Mouse (Mus musculus) forelimb bud, embryonic 11.5 days (tissue): Measurements from ENCODE around the gene Elof1.
"Not testable (repeated sequence)": the region's sequence is repeated elsewhere in the genome, so short reads cannot be mapped to it uniquely, and the experiment has no call there.

Source experiments
- DNase-seq: peaks from one replicate; pipeline ENCODE4 v3.0.0-alpha.2; 2012; ENCODE audit warnings: low read depth, low spot score

Elof1 gene

GRCm38 (mm10) chr9:22095854-22096307 lies 21.1 kb downstream of the Elof1 start:
- peak; percentile 65 for DNase-seq

DNA sequence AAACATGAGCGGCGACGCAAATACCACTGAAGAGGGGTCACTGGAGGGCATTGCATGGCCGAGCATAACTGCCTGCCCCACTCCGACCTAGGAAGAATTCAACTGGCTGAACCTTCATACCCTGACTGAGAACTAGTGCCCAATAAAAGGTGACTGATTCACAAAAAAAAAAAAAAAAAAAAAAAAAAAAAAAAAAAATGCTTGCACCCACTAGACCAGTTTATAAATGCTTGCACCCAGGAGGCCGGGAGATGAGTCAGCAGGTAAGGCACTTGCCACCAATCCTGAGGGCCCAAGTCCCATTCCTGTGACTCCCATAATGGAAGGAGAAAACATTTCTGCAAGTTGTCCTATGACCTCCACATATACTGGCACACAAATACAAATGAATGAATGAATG lies 24.2 kb downstream of the Elof1 start:
- no peak for DNase-seq

GRCm38 (mm10) chr9:22089986-22090385 lies 27.0 kb downstream of the Elof1 start:
- no peak for DNase-seq

DNA sequence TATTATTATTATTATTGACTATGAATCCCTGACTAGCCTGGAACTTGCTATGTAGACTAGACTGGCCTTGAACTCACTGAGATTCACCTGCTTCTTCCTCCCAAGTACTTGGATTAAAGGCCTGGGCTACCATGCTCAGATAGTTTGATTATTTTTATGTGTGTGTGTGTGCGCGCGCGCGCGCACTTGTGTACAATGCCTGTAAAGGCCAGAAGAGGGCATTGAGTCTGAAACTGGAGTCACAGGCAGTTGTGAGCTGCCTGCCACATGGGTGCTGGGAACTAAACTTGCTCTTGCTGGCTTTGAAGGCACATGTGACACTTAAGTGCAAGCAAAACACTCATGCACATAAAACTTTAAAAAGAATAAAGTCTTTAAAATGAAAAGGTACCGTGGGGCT lies 27.7 kb downstream of the Elof1 start:
- no peak for DNase-seq

DNA sequence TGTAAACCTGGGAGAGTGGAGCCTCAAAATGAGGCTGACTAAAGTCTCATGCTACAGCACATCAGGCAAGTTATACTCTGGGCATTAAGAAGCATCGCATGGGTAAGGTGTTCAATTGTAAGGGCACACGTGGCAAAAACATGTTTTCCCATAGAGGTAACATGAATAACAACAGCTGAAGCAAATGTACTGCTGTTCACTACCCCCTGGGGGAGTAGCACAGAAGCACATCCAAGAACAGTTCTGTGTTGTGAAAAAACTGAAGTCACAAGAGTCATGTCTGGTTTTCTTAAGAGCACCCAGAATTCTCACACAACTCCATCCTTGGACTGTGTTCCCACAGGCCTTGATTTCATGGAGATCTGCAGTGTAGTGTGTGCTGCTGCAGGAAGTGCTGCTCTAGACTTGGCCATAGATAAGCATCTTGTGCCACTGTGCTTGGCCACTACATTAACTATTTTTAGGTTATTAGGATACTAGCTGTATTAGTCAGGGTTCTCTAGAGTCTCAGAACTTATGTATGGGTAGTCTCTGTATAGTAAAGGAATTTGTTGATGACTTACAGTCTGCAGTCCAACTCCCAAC lies 29.8 kb downstream of the Elof1 start:
- DNase-seq: no peak

GRCm38 (mm10) chr9:22086012-22086411 lies 31.0 kb downstream of the Elof1 start:
- no peak for DNase-seq

DNA sequence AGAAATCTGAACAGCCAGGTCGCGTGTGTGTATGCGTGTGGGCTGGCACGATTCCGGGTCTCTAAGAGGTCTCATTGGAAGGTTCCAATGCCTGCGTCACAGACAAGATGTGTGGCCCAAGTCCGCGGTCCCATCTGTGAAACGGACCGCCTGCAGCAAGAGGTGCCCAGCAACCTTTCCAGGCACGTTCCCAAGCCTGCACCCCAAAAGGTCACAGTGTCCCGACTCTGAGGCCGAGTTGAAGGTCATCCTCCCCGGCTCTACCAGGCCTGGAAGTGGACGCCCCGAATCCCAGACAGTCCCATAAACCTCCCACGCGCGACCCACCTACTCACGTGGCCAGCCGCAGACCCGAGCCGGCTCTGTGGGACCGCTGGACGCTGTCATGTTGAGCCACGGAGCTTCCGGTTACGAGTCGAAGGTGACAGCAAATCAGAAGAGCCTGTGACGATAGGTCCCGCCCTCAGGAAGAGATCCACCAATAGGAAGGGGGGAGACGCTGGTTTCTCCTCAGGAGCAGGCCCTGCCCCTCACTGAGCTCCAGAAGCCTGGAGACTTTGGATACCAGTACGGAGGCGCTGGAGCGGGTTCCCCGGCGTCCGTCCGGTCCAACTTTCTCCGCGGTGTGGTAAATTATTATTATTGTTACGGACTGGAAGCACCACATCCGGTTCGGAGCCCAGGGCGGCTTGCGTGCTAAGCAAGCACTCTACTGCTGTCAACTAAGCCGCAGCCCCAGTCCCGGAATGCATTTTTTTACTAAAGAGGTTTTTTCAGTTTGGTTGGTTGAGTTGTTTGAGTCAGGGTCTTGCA lies 31.7 kb downstream of the Elof1 start, which contains the start of gene Ecsit:
Ecsit (minus strand) TSS at position 417 of the 813 bp plus-strand sequence.
- DNase-seq: peak; percentile 97

DNA sequence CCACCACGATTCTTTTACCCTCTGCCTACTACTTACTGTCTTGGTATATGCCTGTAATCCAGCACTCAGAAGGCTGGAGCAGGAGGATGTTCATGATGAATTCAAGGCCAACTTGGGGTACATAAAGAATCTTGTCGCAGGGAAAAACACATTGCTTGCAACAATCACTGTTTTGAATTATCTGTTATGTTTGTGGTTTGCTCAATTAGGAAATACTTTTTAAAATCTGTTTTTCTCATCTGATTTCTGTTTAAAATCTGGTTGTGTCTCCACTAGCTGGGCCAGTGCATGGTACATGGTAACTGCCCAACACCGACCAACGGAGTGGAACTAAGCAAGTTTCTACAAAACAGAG lies 32.3 kb downstream of the Elof1 start:
- no peak for DNase-seq

GRCm38 (mm10) chr9:22076223-22076622 lies 40.7 kb downstream of the Elof1 start:
- no peak for DNase-seq

GRCm38 (mm10) chr9:22075778-22076177 lies 41.2 kb downstream of the Elof1 start:
- not testable (repeated sequence) for DNase-seq

DNA sequence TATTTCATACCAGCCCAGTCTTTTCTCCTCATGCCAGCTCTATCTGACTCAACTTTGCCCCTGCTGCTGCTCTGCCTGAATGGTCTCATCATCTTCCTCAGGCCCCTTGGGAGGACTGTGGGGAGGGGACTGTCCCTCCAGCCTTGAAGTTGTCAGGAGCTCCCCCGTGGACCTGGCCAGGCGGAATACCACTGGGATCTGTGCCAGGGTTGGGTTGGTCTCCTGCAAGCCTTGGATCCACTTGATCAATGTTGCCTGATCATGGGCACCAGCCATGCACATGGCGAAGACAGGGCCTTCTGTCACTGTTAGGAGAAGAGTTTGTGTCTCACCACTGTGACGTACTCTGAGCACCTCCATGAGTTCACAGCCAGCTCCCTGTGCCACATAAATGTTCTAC lies 44.7 kb downstream of the Elof1 start:
- no peak for DNase-seq

DNA sequence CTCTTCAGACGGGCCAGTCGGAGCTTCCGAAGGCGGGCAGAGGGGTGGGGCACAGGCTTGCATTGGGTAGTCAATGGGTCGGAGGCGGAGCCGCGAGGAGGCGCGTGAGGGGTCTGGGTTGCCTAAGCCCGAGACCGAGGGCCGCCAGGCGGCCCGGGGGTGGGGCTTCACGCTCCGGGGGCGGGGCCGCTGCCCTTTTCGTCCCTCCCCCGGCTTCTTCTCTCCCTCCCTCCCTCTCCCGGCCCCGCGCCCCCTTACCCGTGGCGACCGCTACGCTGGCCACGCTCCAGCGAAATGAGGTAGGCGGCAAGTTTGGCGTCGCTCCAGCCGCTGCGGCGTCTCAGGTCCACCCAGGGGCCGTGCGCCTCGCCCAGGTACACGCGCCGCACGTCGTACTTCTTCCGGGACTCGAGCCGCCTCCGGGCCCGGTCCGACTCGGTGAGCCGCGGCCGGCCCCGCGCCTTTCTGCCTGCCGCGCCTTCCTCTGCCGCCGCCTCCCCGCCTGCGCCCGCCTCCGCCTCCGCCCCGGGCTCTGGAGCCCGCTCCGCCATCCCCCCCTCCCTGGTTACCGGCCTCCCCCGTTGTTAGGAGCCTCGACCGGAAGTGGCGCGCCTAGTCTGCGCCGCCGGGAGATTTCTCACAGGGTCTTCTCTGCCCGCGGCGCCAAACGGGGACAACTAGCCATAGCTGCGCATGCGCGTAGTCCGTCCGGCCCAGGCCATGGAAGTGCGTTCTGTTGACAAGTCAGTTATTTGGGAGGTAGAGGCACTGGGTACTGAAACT lies 46.0 kb downstream of the Elof1 start, which contains the start of the genes Gm49318 and Zfp653:
Gm49318 (minus strand) TSS at position 469 of the 783 bp plus-strand sequence.
Zfp653 (minus strand) TSS at position 586 of the 783 bp plus-strand sequence.
- peak; percentile 96 for DNase-seq

- no peak for DNase-seq
These were observed 47.0 kb downstream of the Elof1 start for GRCm38 (mm10) chr9:22069881-22070553.

- no peak for DNase-seq
These were observed 49.8 kb downstream of the Elof1 start for GRCm38 (mm10) chr9:22067195-22067594.

DNA sequence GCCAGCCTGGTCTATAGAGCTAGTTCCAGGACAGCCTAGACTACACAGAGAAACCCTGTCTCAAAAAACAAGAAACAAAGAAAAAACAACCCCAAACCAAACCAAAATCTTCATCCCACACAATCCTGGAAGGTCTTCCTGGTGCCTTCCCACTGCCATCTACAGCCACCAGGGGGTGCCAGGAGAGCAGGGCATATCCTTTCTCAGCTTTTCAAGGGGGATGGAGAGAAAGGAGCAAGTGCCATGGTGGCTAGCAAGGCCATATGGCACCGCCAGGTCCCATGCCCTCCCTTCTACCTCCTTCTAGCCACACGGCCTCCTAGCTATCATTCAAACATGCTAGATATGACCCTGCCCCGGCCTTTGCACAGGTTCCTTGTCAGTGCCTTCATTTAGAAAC lies 50.5 kb downstream of the Elof1 start:
- no peak for DNase-seq

DNA sequence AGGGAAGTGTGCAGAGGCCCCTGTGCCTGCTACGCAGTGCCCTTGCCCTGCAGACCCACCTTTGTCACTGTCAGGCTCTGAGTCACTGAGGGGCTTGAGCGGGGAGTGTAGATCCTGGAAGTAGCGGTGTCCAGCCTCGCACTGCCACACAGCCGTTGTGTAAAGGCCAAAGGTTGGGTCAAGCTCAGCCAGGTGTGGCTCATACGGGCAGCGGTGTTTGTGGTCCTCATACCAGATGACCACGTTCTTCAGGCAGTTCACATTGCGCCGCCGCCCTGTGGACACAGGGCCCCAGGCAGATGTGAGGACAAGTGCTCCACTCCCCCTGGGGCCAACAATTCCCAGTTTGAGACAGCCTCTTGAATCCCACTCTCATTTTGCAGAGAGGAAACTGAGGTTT lies 51.3 kb downstream of the Elof1 start:
- DNase-seq: no peak

GRCm38 (mm10) chr9:22064341-22064740 lies 52.6 kb downstream of the Elof1 start:
- DNase-seq: no peak
